Mouse (Mus musculus) neutrophil, adult 5-6 weeks (primary cell): Measurements from ENCODE around the gene A730049H05Rik. TPM values are rescaled to one million over a fixed set of nuclear protein-coding genes. Genes with fewer than 3 reads are reported as not detected.

Source experiments
- ATAC-seq: fragments of 151-379, 151-347 bp; 2 replicates; pipeline ENCODE4 v1.8.0; 2017; ENCODE audit warnings: mild to moderate bottlenecking, moderate TSS enrichment; ENCODE audit not compliant: insufficient number of reproducible peaks, poor library complexity, low FRiP score, severe bottlenecking; ENCODE audit errors: extremely low read depth
- total RNA-seq: library from RNA; stranded (forward); fragments of 200-1000 nt; gene quantifications from 2 replicates; pipeline ENCODE4 v1.2.3, GENCODE M21; 2017

Gene A730049H05Rik
- not detected in 2 replicates for total RNA-seq

DNA sequence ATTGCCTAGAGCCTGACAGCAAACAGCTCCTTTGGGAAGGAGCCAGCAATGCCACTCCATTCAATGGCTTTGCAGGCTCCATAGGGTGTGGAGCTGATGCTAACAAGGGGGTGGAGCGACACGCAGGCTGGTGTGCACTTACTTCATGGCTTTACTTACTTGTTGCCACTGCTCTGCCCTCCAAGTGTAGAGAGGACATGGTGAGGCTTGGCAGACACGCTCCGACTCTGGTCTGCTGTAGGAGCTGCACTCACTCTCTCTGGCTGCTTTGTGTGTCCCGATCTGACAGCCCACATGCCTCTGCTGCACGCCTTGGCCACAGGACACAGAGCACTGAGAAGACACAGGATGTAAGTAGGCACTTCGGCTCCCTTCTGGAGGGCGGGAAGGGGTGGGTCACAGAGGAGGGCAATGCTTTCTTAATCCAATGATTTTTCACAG, at the start of gene A730049H05Rik:
TSS of gene A730049H05Rik (plus strand) at position 168 of the 441 bp plus-strand sequence.
- ATAC-seq, result no peak

DNA sequence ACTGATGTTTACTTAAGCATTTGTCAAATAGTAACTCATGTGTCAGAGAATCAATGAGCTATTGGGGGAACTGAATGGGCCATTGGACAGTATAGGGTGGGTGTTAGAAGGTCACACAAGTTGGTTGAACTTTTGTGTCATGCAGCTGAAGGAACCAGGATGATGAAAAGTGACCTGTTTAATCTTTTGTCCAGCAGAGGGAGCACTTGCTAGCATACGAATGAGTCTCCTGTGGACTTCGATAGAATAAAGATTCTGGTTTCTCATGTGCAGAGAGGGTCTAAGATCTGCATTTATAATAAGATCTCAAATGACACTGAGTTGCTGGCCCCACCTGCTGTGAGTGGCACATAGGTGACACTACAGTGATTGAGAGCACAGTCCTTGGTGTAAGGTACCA, 39.9 kb upstream of the A730049H05Rik start:
- ATAC-seq, result no peak

DNA sequence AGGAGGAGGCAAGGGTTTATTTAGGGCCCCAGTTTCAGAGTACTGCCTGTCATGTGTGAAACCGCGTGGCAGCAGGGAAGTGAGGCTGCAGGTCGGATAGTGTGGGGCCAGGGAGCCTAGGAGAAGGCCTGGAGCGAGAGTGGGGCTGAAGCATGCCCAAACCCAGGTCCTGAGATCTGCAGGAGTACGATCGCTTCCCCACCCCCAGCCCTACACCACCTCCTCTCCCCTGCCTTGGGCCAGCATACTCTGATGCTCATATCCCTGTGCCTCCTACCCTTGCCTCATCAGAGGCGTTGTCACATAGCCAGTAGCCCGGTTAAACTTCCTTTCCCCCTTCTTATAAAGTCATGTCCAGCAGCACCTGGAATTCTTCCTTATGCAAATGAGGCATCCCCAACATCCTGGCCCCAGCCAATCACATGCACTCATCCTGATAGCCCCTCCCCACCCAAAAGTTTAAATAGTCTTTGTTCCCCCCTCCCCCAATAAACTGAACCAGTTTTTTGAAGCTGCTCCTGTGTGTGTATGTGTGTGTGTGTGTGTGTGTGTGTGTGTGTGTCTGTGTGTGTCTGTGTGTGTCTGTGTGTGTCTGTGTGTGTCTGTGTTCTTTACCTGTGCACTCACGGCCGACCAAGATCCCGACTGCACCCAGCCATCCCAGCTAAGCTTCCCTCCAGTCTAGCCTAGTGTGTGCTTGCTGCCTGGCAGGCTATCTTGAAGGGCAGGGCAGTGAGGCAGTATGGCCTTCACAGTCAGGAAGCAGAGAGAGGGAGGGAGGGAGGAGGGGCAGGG, 36.9 kb upstream of the A730049H05Rik start:
- ATAC-seq, result no peak

DNA sequence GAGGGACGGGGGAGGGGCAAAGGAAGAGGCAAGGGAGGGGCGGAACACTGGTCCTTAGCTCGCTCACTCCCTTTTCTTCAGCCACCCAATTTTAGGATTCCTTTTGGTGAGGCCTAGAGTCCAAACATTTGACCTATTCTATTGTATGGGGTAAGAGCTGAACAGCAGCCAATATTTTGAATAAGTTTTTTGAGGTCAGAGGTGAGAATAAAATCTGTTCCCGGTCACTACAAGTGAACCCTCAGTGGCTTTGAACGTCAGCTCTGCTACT, 36.4 kb upstream of the A730049H05Rik start:
- ATAC-seq, result no peak

DNA sequence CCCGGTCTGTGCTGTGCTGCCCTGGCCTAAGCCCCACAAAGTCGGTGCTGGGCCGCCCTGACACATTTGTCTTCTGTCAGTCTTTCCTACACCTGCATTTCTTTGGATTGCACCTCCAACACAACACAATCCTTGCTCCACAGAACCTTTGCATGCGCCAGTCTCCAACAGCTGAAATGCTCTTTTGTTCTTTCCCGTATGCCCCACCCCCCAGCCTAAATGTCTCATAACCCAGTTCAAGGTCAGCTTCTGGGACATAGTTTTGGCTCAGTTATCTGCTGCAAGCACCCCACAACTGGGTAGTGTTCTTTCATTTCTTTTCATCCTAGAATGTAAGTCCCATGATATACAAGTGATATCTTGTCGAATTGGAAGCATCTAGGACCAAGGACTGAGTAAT, 34.8 kb upstream of the A730049H05Rik start:
- no peak for ATAC-seq

DNA sequence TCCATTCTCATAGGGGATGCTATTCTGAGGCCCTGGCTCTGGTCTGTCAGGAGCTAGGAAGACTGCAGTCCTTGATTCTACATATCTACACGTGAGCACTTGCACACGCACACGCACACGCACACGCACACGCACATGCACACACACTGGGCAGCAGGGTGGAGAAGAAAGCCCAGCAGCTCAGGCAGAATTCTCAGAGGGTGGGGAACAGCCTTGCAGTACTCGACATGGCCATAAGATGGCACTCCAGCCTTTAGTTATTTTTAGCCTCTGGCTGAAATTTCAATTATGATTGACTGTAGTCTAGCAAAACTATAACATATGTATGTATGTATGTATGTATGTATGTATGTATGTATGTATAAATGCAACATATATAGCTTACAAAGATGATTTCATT, 31.5 kb upstream of the A730049H05Rik start:
- no peak for ATAC-seq

DNA sequence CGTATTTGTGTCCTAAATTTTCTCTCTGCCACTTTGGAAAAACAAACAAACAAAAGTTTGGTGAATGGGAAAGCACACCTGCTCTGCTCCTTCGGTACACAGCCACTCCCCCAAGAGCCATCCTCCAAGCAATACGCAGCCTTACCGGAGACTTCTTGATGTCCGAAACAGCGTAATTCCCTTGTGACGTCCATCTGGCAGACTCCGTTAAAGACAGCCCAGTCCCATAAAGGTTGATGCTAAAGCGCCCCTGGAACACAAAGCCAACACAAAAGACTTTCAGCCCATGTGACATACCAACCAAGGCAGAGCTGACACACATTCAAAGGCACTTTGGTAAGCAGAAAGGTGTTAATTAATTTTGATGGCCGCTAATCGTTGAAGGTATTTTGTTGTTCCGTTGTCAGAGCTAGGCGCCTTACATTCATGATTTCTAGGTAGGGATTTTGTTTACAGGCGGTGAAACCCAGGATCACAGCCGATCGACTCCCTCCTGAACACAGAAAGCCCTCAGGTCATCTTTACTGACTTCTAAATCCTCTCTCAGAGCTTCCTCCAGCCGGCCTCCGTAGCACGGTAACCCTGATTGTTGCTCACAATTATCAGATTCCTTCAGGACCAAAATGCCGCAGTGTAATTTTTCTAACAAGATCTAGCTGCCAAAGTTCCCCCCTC, 29.4 kb upstream of the A730049H05Rik start:
- no peak for ATAC-seq

DNA sequence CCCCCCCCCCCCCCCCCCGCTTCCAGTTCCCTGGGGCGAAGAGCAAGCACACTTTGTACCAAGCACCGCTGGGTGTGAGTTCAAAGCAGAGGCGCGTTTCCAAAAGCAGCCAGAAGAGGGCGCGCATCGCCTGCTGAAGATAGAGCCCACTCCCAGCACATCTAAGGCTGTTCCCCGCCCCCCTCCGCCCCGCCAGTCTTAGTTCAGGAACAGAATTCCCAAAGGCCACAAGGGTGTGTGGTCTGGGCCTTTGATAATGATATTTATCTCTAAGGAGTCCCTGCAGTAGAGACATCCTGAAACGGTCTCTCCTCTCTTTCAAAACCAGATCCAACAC, 28.9 kb upstream of the A730049H05Rik start:
- ATAC-seq, result no peak

DNA sequence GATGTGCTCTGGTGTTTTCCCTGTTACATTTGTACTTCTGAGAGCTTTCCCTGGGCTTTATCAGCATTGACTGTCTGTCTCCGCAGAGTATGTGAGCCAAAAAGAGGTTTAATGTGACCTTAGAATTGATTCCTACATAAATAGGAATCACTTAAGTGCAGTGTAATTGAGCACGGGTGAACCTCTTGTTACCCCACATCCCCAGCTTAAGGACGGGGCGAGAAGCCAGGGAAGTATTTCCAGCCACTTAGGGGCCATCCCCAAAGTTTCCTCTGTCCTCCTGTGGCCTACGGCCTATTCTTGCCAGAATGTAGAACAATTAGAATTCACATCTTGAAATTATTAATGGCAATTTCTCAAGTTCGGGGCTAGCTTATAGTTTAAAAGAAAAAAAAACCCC, 22.5 kb upstream of the A730049H05Rik start:
- no peak for ATAC-seq

DNA sequence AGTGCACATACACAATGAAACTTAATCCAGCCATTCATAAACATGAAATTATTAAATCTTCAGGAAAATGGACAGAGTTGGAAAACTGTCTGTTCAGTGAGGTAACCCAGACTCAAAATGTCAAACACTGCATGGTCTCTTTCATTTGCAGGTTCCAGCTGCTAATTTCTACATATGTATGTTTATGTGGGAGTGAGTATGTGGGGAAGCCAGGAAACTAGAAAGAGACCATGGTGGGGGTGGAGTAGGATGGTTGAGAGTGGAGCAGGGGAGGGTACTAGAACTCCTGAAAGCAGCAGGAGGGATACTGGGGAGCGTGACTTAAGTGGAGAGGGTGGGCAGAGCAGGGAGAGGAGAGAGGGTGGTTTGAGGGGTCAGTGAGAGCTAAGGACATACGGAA, 14.8 kb upstream of the A730049H05Rik start:
- no peak for ATAC-seq

DNA sequence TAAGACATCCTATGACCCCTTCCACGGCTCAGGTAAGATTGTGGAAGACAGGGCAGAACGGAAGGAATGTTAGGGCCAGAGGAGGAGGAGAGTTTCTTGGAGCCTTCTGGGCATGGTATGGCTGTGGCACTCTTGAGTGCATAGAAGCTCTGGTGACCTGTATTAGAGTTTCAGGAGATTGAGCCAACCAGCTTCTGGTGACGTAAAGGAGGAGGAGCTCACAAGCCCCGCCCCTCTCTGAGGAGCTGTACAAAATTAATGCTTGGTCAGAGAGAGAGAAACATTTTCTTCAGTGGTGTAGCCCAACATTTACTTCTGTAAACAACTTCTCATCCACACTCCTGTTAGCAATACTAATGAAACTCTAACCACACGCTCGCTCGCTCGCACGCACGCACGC, 13.9 kb upstream of the A730049H05Rik start:
- no peak for ATAC-seq

DNA sequence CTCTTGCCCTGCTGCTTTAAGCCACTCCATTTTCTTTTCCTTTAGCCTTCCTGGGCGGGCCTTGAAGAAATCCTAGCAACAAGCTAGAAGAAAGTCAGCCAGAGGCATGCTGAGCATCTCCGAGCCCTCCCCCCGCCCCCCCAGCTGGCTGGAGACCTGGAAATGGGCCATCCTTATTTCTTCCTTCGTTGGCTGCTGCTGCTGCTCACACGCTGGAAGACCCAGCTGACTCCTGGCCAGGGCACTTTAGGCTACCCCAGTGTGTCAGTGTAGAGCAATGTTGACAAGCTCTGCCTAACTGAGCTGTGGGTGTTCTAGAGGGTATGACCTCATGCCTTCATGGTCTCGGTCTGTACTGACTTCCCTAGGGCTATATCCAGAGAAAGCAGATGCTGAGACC, 13.1 kb upstream of the A730049H05Rik start:
- ATAC-seq, result no peak

DNA sequence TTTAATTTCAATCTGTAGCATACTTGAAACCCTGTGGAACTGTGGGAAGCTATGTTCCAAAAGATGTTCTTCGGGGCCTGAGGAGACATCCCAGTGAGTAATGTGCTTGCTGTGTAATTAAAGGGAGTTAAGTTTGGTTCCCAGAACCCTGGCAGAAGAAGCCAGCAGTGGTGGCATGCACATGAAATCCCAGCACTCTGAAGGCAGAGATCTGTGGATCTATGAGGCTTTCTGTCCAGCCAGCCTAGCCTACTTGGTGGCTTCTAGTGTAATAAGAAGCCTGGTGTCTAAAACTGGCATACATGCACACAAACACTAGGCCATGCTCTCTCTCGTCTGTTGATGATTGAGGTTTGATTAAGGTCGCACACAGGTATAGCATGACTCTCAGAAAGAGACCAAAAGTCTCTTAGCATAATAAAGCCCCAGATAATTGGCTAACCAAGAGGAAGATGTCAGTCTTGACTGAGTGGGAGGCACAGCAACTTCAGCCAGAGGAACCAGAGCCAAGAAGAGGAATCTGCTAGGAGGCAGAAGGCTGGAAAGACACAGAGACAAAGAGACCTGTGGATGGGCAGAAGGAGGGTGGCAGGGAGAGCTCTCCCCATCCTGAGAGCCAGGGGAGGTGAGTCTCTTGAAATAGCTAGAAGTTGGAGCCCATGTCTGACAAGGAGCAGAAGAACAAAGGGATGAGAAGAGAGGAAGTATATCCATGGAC, 11.9 kb upstream of the A730049H05Rik start:
- no peak for ATAC-seq

DNA sequence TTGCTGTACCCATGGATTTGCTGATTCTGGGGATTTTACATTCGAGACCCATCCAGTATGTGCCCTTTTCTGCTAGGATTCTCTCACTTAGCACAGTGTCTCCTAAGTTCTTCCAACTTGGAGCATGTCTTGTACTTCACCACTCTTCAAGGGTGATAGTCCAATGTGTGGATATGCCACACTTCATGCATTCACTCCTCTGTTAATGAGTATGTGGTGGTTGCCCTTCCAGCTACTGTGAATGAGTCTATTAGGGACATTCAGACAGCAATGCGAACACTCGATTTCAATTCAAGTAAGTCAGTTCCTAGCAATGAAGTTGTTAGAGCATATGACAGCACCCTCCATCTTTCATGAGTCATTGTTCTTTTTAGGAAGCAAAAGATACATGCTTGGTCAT, 6.5 kb upstream of the A730049H05Rik start:
- no peak for ATAC-seq

DNA sequence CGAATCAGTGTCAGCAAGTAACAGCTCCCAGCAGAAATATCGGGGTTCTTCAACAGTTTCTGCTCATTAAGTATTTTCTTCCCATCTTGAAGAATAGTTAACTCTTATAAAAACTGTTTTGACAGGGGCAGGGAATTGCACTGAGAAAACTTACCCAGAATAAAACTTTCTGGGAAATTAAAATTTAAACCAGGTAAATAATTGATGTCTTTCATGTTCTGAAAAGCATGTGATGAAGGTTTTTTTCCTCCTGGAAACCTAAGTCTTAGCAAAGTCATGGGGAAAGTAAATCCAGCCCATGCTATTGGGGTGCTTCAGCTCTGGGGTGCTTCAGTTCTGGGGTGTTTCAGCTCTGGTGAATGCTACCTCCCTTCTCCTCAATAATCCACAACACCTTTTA, 5.7 kb upstream of the A730049H05Rik start:
- ATAC-seq, result no peak

DNA sequence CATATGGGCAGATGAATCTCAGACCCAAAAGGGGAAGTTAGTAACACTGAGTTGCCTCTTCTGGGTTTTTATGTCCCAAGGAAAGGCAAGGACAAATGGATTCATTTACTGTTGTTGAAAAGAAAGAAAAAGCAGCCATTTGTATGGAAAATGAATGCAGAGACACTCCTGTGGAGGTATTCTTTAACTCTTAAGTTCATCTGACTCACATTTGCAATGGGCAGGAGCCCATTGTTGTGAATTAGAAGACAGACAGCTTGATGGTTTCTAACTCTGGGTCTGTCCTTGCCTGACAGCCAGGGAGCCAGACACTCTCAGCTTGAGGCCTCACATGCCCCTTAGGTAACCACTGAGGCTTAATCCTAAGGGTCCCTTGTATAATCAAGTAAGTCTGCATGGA, 4.7 kb upstream of the A730049H05Rik start:
- no peak for ATAC-seq

DNA sequence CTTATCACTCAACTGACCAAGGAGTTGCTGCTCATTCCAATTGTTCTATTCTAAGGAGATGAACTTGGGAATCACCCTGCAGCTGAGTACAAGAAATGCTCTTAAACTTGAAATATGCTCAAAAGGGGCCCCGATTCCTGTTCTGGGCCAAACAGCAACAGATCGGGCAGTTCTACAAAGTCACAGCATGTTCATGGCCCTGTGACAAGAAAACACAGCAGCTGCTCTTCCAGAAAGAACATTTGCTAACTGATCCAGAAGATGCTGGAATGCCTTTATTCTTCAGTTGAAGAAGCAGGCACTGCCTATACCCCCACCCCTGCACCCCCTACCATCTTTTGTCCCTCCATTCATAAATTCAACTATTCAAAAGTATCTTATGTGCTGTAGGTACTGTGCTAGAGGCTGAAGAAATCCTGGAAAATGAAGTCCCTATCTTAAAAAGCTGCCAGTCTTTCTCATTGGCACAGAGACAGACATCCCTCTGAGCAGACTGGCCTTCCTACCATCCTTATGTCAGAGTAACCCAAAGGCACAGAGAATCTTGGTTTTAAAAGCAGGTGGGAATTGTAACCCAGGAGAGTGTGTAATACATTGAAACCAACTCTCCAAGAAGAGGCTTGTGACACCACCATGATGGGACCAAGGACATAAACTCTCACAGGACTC, 3.4 kb upstream of the A730049H05Rik start:
- no peak for ATAC-seq

DNA sequence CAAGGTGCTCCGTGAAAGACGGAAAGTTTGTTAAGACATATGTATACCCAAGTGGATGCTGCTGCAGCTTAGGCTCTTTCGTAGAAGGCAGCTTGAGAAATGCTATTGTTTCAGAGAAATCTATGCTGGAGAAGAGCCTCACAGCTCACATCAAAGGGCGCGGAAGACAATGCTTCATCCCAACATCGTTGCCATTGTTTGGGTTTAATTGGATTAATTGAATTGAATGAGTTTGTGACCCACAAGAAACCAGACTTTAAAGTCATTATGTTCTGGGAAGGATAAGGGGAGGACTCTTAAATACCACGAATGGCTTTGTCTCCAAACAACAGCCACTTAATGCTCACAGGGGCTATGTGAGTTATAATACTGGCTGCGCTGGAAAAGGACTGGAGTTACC, 1.4 kb downstream of the A730049H05Rik start:
- no peak for ATAC-seq

DNA sequence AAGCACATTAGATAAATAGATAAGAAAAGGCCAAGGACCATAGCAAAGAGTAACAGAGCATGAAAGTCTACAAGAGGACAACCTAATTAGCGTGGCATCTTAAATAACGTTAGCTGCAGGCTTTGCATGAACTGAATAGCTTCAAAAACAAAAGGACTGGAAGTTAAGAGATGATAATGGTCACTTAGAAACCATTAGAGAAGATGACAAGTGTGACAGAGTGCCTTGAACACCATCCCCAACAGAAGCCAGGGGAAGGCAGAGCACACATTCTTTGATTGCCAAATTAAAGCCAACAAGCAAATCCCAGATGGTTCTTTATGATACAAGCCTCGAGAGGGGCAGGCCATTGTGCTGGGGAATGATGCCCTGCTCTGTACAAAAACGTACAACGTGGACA, 5.3 kb downstream of the A730049H05Rik start:
- no peak for ATAC-seq

DNA sequence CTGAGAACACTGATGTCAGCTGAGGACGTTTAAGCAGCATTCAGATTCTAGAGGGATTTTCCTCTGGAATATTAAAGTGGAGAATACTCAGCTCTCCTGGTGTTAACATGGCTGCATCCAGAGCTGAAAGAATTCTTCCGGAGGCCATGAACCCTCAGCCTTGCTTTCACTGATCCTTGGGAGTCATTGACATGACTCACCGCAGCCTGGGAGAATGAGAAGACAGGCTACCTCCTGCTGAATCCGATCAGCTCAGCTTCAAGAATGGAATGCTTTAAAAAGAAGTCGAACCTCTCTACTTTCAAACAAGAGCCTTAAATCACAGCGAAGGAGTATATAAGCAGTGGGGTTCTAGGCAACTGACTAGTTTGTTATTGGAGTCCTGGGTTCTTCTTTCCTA, 5.7 kb downstream of the A730049H05Rik start:
- ATAC-seq, result no peak
